Mouse (Mus musculus): ENCODE results near the gene Mtus2.

GRCm38 (mm10) chr5:148346543-148346942, 389.4 kb downstream of the Mtus2 start:
- TF ChIP-seq POLR2A (IDR thresholded peaks at IDR 0.05; ENCODE audit: control insufficient read depth, extremely low read depth, insufficient read depth, low read length, poor library complexity) (no peak), CTCF (IDR thresholded peaks at IDR 0.05; ENCODE audit: borderline replicate concordance, control insufficient read depth, extremely low read depth, insufficient read depth, low read length, poor library complexity) (no peak)
